Comparison of ENCODE assay signal across 8 mouse cellular contexts in genomic region chr11:80670391-80670790, GRCm38 (mm10).
DNase-seq lines count a peak whose midpoint lies in the region; ATAC-seq lines count a peak whose summit lies in the region.

No protein-coding gene starts in this region.

- no peak overlapping the region for H3K4me2 ChIP-seq in forebrain, embryonic 16.5 days (ENCODE audit: low read length)

- DNase-seq in heart, adult 18-20 months = peak; percentile 22 to 55
- no peak for DNase-seq in heart, embryonic 10.5 days (ENCODE audit: low spot score)
- peak; percentile 69 for DNase-seq in 416B (ENCODE audit: low read depth)
- peak; percentile 22 for DNase-seq in c-Kit-positive CD71-negative TER-119-negative erythroid progenitor cells, embryonic 14.5 days (ENCODE audit: low read depth)
- DNase-seq in layer of hippocampus, postnatal 14 days (ENCODE audit: low spot score in 2 of 2) = peak; percentile 22 to 91
- DNase-seq in retina, embryonic 14.5 days (ENCODE audit: low spot score) = peak; percentile 88
- no peak for DNase-seq in c-Kit-positive CD71-positive TER-119-positive erythroid progenitor cells, embryonic 14.5 days (ENCODE audit: low spot score)

- H3K9me3 ChIP-seq in heart, embryonic 10.5 days = no peaks in the 10 kb centered on the region
- H3K9me3 ChIP-seq in forebrain, embryonic 16.5 days (ENCODE audit: control insufficient read depth, low read length) = no peaks in the 10 kb centered on the region

- H3K27ac ChIP-seq in heart, embryonic 10.5 days = no peak overlapping the region
- peak overlapping the region; percentile 52 for H3K27ac ChIP-seq in forebrain, embryonic 16.5 days (ENCODE audit: low read length)

- no peaks in the 10 kb centered on the region for H3K27me3 ChIP-seq in heart, embryonic 10.5 days (ENCODE audit: insufficient read depth, poor library complexity, severe bottlenecking)
- H3K27me3 ChIP-seq in forebrain, embryonic 16.5 days (replicated peaks; ENCODE audit: control insufficient read depth, insufficient read depth, low read length) = no peaks in the 10 kb centered on the region

- ATAC-seq in forebrain, embryonic 16.5 days = peak; percentile 96

- no peak overlapping the region for H3K4me3 ChIP-seq in heart, embryonic 10.5 days
- H3K4me3 ChIP-seq in forebrain, embryonic 16.5 days (replicated peaks; ENCODE audit: low read length) = no peak overlapping the region

- WGBS in heart, embryonic 10.5 days = 45% methylated on average over 1 of the region's 1 CpGs
- WGBS in forebrain, embryonic 16.5 days = 32% methylated on average over 1 of the region's 1 CpGs

- H3K4me1 ChIP-seq in heart, embryonic 10.5 days = no peaks in the 10 kb centered on the region
- H3K4me1 ChIP-seq in forebrain, embryonic 16.5 days (replicated peaks; ENCODE audit: control insufficient read depth, insufficient read depth, low read length) = peaks cover 9% of the 10 kb centered on the region

- no peak overlapping the region; the same call in 1 of the 2 replicates for H3K9ac ChIP-seq in forebrain, embryonic 16.5 days (replicated peaks; ENCODE audit: low read depth, low read length)

- H3K36me3 ChIP-seq in heart, embryonic 10.5 days = no peaks in the 10 kb centered on the region
- no peaks in the 10 kb centered on the region for H3K36me3 ChIP-seq in forebrain, embryonic 16.5 days (ENCODE audit: control insufficient read depth, insufficient read depth)

Comparison
In these comparisons a context has a peak if more than half of its experiments do, and no peak if none do; other contexts are left out.
1. DNase-seq: peak in heart, adult 18-20 months (2 of 2), 416B (single experiment), c-Kit-positive CD71-negative TER-119-negative erythroid progenitor cells, embryonic 14.5 days (single experiment), layer of hippocampus, postnatal 14 days (2 of 2) and retina, embryonic 14.5 days (single experiment); none in heart, embryonic 10.5 days (single experiment) and c-Kit-positive CD71-positive TER-119-positive erythroid progenitor cells, embryonic 14.5 days (single experiment).